Mouse (Mus musculus): ENCODE data around the gene Als2cr12.

- TF ChIP-seq CTCF (IDR thresholded peaks at IDR 0.05; ENCODE audit: control insufficient read depth, insufficient read depth, low read length) (no peak), POLR2A (IDR thresholded peaks at IDR 0.05; ENCODE audit: borderline replicate concordance, control insufficient read depth, low read depth, low read length) (no peak)
Measured at GRCm38 (mm10) chr1:58690006-58690744, 5.6 kb downstream of the Als2cr12 start.
